Mouse (Mus musculus): ENCODE data around the gene Mrps18a. TPM values are rescaled to one million over a fixed set of nuclear protein-coding genes. Genes with fewer than 3 reads are reported as not detected.

Mrps18a gene
- 133 and 158 TPM in 2 replicates for polyA plus RNA-seq (2015; fragmentation: Nextera tagmentation; extraction: Ambion mirVana)

DNA sequence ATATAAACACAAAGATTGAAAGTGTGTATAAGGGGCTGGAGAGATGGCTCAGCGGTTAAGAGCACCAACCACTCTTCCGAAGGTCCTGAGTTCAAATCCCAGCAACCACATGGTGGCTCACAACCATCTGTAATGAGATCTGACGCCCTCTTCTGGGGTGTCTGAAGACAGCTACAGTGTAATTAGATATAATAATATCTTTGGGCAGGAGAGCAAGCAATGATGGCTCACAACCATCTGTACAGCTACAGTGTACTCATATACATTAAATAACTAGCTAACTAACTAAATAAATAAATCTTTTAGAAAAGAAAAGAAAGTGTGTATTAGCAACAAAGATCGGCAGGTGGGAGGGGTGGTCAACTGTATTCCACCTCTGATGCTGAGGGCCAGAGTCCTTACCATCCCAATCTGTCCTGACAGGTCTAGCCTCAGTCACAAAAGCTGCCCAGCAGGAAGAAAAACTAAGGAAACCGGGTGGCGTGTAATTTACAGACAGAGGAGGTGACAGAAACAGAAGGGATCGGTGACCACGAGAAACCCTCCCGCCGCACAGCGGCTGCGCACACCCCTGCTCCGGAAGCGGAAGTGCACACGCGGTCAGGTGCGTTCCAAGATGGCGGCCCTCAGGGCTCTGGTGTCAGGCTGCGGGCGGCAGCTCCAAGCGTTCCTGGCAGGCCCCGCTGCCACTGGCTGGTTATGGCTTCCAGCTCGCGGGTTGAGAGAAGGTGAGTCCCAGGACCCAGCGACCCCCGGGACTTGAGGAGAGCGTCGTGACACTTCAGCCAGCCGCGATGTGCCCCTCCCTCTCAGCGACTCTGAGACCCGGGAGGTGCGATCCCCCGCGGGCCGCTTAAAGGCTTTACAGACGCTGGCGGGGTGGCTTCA is at the start of gene Mrps18a:
Gene Mrps18a, plus strand, starts transcription at position 585 of the 888 bp plus-strand sequence.

DNA sequence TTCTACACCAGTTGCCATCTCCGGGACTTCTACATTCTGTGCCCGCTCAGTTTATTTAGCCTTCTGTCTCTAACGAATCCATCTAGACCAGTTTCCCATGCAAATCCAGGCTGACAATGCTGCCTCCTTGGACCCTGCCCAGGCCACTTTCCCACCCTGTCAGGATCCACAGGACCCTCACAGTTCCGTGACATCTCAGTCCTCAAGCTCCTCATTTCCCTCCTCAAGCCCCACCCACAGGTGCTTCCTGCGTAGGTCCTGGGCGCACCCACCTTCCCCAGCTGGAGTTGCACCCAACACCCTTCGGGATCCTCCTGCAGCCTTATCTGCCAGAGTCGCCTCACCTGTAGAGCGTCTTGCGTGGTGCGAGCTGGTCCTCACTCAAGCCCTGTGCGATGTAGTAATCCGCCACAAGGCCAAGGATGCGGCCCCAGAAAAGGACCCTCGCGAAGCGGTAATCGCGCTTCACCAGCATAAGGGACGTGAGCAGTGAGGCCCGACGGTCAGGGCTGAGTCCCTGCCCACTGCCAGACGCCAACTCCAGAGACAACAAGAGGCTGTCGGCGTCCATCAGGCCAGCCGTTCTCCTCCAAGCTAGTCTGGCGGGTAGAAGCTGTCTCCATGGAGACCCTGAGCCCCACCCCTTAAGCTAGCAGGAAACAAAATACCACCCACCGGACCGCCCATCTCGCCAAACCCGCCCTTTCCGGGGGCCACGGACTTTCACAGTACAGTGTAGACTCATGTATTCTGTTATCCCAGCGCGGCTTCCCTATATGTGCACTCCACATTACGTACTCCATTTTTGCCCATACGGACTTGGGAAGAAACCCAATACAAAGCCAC is 33.0 kb downstream of the Mrps18a start, which contains the start of gene Rsph9:
Gene Rsph9, minus strand, starts transcription at position 639 of the 846 bp plus-strand sequence.

DNA sequence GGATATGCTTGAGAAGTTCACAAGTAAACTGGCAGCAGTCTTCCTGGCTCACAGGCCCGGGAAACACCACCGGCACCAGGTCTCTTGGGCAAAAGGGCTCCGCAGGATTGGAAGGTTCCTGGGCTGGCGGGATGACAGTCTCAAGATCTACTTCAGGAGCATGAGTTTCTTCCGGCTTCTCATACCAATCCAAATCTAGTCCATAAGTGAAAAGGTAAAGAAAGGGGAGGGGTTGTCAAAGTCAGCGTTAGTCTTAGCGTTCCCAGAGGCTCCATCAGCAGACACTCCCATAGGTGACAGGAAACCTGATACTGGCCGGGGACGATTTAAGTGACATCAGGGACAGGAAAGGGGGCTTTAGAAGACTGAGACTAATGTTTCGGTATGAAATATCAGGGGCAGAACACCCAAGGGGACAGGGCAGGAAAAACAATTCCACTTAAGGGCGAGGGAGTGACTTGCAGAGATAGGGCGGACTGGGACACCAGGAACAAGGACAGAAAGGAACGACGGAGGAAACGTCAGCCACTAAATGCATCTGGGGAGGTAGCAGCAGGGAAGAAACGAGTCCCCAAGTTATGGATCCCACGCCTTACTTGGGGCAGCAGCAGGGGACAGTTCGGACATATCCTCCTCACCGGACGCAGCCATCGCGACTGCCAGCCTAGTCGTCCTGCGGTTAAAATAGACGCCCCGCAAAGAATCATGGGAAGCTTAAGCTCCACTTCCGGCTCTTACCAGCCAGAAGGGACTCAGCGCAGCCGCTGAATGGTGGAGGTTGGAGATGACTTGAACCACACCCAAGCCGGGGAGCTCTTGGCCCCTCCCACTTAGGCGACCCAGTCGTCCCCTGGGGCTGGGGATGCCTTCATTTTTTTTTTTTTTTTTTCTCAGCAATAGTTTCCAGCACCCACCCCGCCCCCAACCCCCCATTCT is 42.3 kb downstream of the Mrps18a start, which contains the start of gene Mad2l1bp:
Gene Mad2l1bp, minus strand, starts transcription at position 707 of the 936 bp plus-strand sequence.

DNA sequence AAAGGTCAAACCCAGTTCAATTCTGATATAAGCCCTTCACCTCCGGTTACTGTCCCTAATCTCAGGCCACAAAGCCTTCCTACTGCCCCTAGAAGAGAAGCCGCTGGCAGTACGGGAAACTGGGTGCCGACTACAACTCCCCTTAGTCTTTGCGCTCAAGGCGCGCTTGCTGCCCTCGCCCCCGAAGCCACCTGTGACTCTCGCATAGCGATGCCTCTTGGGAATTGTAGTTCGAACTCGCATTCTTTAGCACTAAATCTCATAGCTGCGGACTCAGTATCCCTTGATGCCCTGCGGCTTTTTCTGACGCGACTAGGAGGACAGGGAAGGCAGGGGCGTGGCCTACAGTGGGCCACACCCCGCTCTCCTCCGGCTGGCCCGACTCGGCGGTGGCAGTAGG is 49.9 kb downstream of the Mrps18a start, which contains the start of gene Gtpbp2:
Gene Gtpbp2, plus strand, starts transcription at position 347 of the 400 bp plus-strand sequence.

Other genes with a start within 250 kb of the Mrps18a start
- 2.6 and 6.2 TPM in 2 replicates for gene Vegfa, start 78.6 kb upstream of the Mrps18a start, polyA plus RNA-seq (2015; fragmentation: Nextera tagmentation; extraction: Ambion mirVana)
- gene Rsph9, start 33.2 kb downstream of the Mrps18a start, polyA plus RNA-seq (2015; fragmentation: Nextera tagmentation; extraction: Ambion mirVana), result 24.7 and 33.6 TPM in 2 replicates
- 22.5 and 27.2 TPM in 2 replicates for gene Mad2l1bp, start 42.6 kb downstream of the Mrps18a start, polyA plus RNA-seq (2015; fragmentation: Nextera tagmentation; extraction: Ambion mirVana)
- gene Gtpbp2, start 50.0 kb downstream of the Mrps18a start, polyA plus RNA-seq (2015; fragmentation: Nextera tagmentation; extraction: Ambion mirVana), result 15.1 and 23.4 TPM in 2 replicates
- gene Polh, start 91.7 kb downstream of the Mrps18a start, polyA plus RNA-seq (2015; fragmentation: Nextera tagmentation; extraction: Ambion mirVana), result 12.1 and 18.7 TPM in 2 replicates
- 16.4 and 37.0 TPM in 2 replicates for gene Xpo5, start 91.8 kb downstream of the Mrps18a start, polyA plus RNA-seq (2015; fragmentation: Nextera tagmentation; extraction: Ambion mirVana)
- gene Polr1c, start 137.1 kb downstream of the Mrps18a start, polyA plus RNA-seq (2015; fragmentation: Nextera tagmentation; extraction: Ambion mirVana), result 79.4 and 112 TPM in 2 replicates
- 94.3 and 154 TPM in 2 replicates for gene Yipf3, start 137.1 kb downstream of the Mrps18a start, polyA plus RNA-seq (2015; fragmentation: Nextera tagmentation; extraction: Ambion mirVana)
- 2.7 TPM in 2 replicates for gene Lrrc73, start 142.5 kb downstream of the Mrps18a start, polyA plus RNA-seq (2015; fragmentation: Nextera tagmentation; extraction: Ambion mirVana)
- gene Tjap1, start 172.0 kb downstream of the Mrps18a start, polyA plus RNA-seq (2015; fragmentation: Nextera tagmentation; extraction: Ambion mirVana), result 18.1 and 25.6 TPM in 2 replicates
- 0.22 and 0.87 TPM in 2 replicates for gene Dlk2, start 186.4 kb downstream of the Mrps18a start, polyA plus RNA-seq (2015; fragmentation: Nextera tagmentation; extraction: Ambion mirVana)
- 3.3 and 4.3 TPM in 2 replicates for gene Abcc10, start 217.4 kb downstream of the Mrps18a start, polyA plus RNA-seq (2015; fragmentation: Nextera tagmentation; extraction: Ambion mirVana)